Mouse (Mus musculus) E14TG2a.4 (cell line): ENCODE data around the gene 4930430A15Rik.

Experiments
- CTCF ChIP-seq: conservative IDR thresholded peaks from 2 replicates; pipeline ENCODE4 v1.5.1; 2014; ENCODE audit warnings: low read length
- NANOG ChIP-seq: IDR thresholded peaks from 2 replicates; pipeline ENCODE4 v1.6.1; 2014; ENCODE audit warnings: borderline replicate concordance, low read length, mixed read lengths
- POU5F1 ChIP-seq: IDR thresholded peaks from 2 replicates; pipeline ENCODE4 v1.6.1; 2014; ENCODE audit warnings: low read length, borderline replicate concordance

DNA sequence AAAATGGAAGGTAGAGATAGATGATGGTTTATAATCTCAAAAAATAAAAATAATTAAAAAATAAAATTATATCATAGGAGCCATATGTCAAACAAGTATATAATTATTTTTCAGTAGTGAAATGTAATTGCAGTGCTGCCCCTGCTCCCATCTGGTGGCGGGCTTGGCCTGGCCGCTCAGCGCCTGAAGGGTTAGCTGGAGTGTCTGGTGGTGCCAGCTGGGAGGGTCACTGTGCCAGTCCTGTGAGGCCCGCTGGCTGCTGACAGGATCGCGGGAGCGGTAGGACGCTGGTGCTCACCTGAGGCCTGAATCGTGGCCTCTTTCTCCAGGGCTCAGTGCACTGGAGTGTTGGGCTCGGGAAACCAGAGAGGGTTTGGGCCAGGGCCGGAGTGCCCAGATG lies 47.3 kb downstream of the 4930430A15Rik start:
- TF ChIP-seq CTCF: no peak
- no peak for TF ChIP-seq POU5F1
- no peak for TF ChIP-seq NANOG
